Comparison of ENCODE assay signal across 8 mouse cellular contexts in genomic region chr10:81423476-81424245, GRCm38 (mm10). TPM values are rescaled to one million over a fixed set of nuclear protein-coding genes. Genes with fewer than 3 reads are reported as not detected.
DNase-seq lines count a peak whose midpoint lies in the region; ATAC-seq and TF ChIP-seq lines count a peak whose summit lies in the region.

No protein-coding gene starts in this region.

- peaks cover 12% of the 10 kb centered on the region; the same call in 1 of the 2 replicates for H3K4me1 ChIP-seq in lung, embryonic 14.5 days (ENCODE audit: insufficient read depth)
- H3K4me1 ChIP-seq in cerebellum, adult 2 months (ENCODE audit: control insufficient read depth, insufficient read depth, low read length): peaks cover 62% of the 10 kb centered on the region
- peaks cover 41% of the 10 kb centered on the region for H3K4me1 ChIP-seq in forebrain, embryonic 15.5 days
- H3K4me1 ChIP-seq in hindbrain, embryonic 16.5 days (ENCODE audit: control insufficient read depth, insufficient read depth, low read depth, low read length): peaks cover 34% of the 10 kb centered on the region
- peaks cover 73% of the 10 kb centered on the region for H3K4me1 ChIP-seq in limb, embryonic 15.5 days

- no peaks in the 10 kb centered on the region for H3K9me3 ChIP-seq in lung, embryonic 14.5 days (ENCODE audit: low read depth, low read length)
- H3K9me3 ChIP-seq in forebrain, embryonic 15.5 days: no peaks in the 10 kb centered on the region
- H3K9me3 ChIP-seq in hindbrain, embryonic 16.5 days (ENCODE audit: control insufficient read depth, low read length): no peaks in the 10 kb centered on the region; the same call in 1 of the 2 replicates
- no peaks in the 10 kb centered on the region for H3K9me3 ChIP-seq in limb, embryonic 15.5 days

- ATAC-seq in lung, embryonic 14.5 days (ENCODE audit: insufficient read depth): no peak
- no peak for ATAC-seq in forebrain, embryonic 15.5 days (replicated peaks)
- no peak for ATAC-seq in hindbrain, embryonic 16.5 days
- no peak for ATAC-seq in limb, embryonic 15.5 days (ENCODE audit: insufficient number of reproducible peaks, low FRiP score, low TSS enrichment, low read depth)
- no peak for ATAC-seq in granulocyte monocyte progenitor cell, adult 5-6 weeks (replicated peaks; ENCODE audit: poor library complexity, severe bottlenecking)

- peak overlapping the region; percentile 82 for H3K4me2 ChIP-seq in lung, embryonic 14.5 days
- H3K4me2 ChIP-seq in forebrain, embryonic 15.5 days (replicated peaks): 0 out of 2 replicates have a peak overlapping the region, but pooled peaks have one; percentile 63
- H3K4me2 ChIP-seq in hindbrain, embryonic 16.5 days (ENCODE audit: low read length): peak overlapping the region; percentile 57
- peak overlapping the region; percentile 75 for H3K4me2 ChIP-seq in limb, embryonic 15.5 days

- no peak for TF ChIP-seq POLR2A in cerebellum, adult 2 months (IDR thresholded peaks at IDR 0.05; ENCODE audit: borderline replicate concordance, insufficient read depth, low read length)

- no peak for DNase-seq in lung, embryonic 14.5 days
- no peak for DNase-seq in lung, postnatal 25 days (ENCODE audit: low spot score)
- no peak for DNase-seq in cerebellum, adult 2 months
- no peak for DNase-seq in embryo, embryonic 11 days

- peaks cover 23% of the 10 kb centered on the region for H3K36me3 ChIP-seq in lung, embryonic 14.5 days (ENCODE audit: insufficient read depth)
- H3K36me3 ChIP-seq in forebrain, embryonic 15.5 days: no peaks in the 10 kb centered on the region; the same call in 1 of the 2 replicates
- 0 out of 2 replicates have a peak, but pooled peaks cover 4% of the 10 kb centered on the region for H3K36me3 ChIP-seq in hindbrain, embryonic 16.5 days (ENCODE audit: control insufficient read depth, insufficient read depth, low read length)
- peaks cover 27% of the 10 kb centered on the region for H3K36me3 ChIP-seq in limb, embryonic 15.5 days

- H3K4me3 ChIP-seq in lung, embryonic 14.5 days (ENCODE audit: low read depth, low read length): no peak overlapping the region
- H3K4me3 ChIP-seq in cerebellum, adult 2 months (replicated peaks; ENCODE audit: insufficient read depth, low read depth, low read length): peak overlapping the region; percentile 79
- H3K4me3 ChIP-seq in forebrain, embryonic 15.5 days: no peak overlapping the region
- no peak overlapping the region for H3K4me3 ChIP-seq in hindbrain, embryonic 16.5 days (ENCODE audit: low read length)
- H3K4me3 ChIP-seq in limb, embryonic 15.5 days: peak overlapping the region; percentile 74

- WGBS in lung, embryonic 14.5 days: 58% methylated on average over 4 of the region's 4 CpGs
- 41% methylated on average over 4 of the region's 4 CpGs for WGBS in cerebellum, adult 2 months
- 73% methylated on average over 4 of the region's 4 CpGs for WGBS in forebrain, embryonic 15.5 days
- 74% methylated on average over 4 of the region's 4 CpGs for WGBS in hindbrain, embryonic 16.5 days
- 62% methylated on average over 4 of the region's 4 CpGs for WGBS in limb, embryonic 15.5 days

- no peak for TF ChIP-seq CTCF in lung, embryonic 14.5 days (IDR thresholded peaks at IDR 0.05; ENCODE audit: low read depth)
- no peak for TF ChIP-seq CTCF in cerebellum, adult 2 months (IDR thresholded peaks at IDR 0.05; ENCODE audit: borderline replicate concordance, insufficient read depth, low read depth, low read length)

- peak overlapping the region; percentile 83; the same call in 1 of the 2 replicates for H3K27ac ChIP-seq in lung, embryonic 14.5 days (ENCODE audit: low read depth)
- peak overlapping the region; percentile 89 for H3K27ac ChIP-seq in cerebellum, adult 2 months (ENCODE audit: insufficient read depth, low read length)
- peak overlapping the region; percentile 70 for H3K27ac ChIP-seq in forebrain, embryonic 15.5 days (replicated peaks)
- H3K27ac ChIP-seq in hindbrain, embryonic 16.5 days (ENCODE audit: low read depth, low read length): peak overlapping the region; percentile 37
- H3K27ac ChIP-seq in limb, embryonic 15.5 days: peak overlapping the region; percentile 84

- peak overlapping the region; percentile 47 for H3K9ac ChIP-seq in lung, embryonic 14.5 days
- H3K9ac ChIP-seq in forebrain, embryonic 15.5 days (replicated peaks): 0 out of 2 replicates have a peak overlapping the region, but pooled peaks have one; percentile 7
- 0 out of 2 replicates have a peak overlapping the region, but pooled peaks have one; percentile 44 for H3K9ac ChIP-seq in hindbrain, embryonic 16.5 days (ENCODE audit: low read depth, low read length)
- no peak overlapping the region for H3K9ac ChIP-seq in limb, embryonic 15.5 days

- H3K27me3 ChIP-seq in lung, embryonic 14.5 days (ENCODE audit: insufficient read depth, low read length): no peaks in the 10 kb centered on the region; the same call in 1 of the 2 replicates
- no peaks in the 10 kb centered on the region for H3K27me3 ChIP-seq in cerebellum, adult 2 months (ENCODE audit: control insufficient read depth, insufficient read depth, low read length)
- peaks cover 7% of the 10 kb centered on the region; the same call in 1 of the 2 replicates for H3K27me3 ChIP-seq in forebrain, embryonic 15.5 days
- peaks cover 12% of the 10 kb centered on the region for H3K27me3 ChIP-seq in hindbrain, embryonic 16.5 days (replicated peaks; ENCODE audit: control insufficient read depth, insufficient read depth, low read length)
- H3K27me3 ChIP-seq in limb, embryonic 15.5 days: no peaks in the 10 kb centered on the region

RNA-seq across cellular contexts. Expression of gene Smim24, which starts 30.8 kb away (rescaled TPM):
- polyA plus RNA-seq in lung, embryonic 14.5 days (2014; fragmentation: Nextera tagmentation; extraction: Ambion mirVana): 2.8 and 3.3 TPM in 2 replicates
- polyA plus RNA-seq in cerebellum, adult 2 months (2012; rRNA removed): 1.2 and 1.7 TPM in 2 replicates
- polyA plus RNA-seq in forebrain, embryonic 15.5 days (2015; fragmentation: Nextera tagmentation; extraction: Ambion mirVana): 1.2 and 1.8 TPM in 2 replicates
- polyA plus RNA-seq in hindbrain, embryonic 16.5 days (2015; fragmentation: Nextera tagmentation; extraction: Ambion mirVana): 1.6 and 2.3 TPM in 2 replicates
- 2.9 and 3.6 TPM in 2 replicates for polyA plus RNA-seq in limb, embryonic 15.5 days (2015; fragmentation: Nextera tagmentation; extraction: Ambion mirVana)
- 37.5 and 43.6 TPM in 2 replicates for total RNA-seq in granulocyte monocyte progenitor cell, adult 5-6 weeks (2014; fragmentation: Nextera tagmentation)
- total RNA-seq in granulocyte monocyte progenitor cell, adult 5-6 weeks (2017): 11.5 and 13.3 TPM in 2 replicates

RNA-seq across cellular contexts. Expression of gene Nfic, which starts 31.8 kb away (rescaled TPM):
- polyA plus RNA-seq in lung, embryonic 14.5 days (2014; fragmentation: Nextera tagmentation; extraction: Ambion mirVana): 86.0 and 86.5 TPM in 2 replicates
- 103 and 108 TPM in 2 replicates for polyA plus RNA-seq in cerebellum, adult 2 months (2012; rRNA removed)
- polyA plus RNA-seq in forebrain, embryonic 15.5 days (2015; fragmentation: Nextera tagmentation; extraction: Ambion mirVana): 24.2 and 29.4 TPM in 2 replicates
- polyA plus RNA-seq in hindbrain, embryonic 16.5 days (2015; fragmentation: Nextera tagmentation; extraction: Ambion mirVana): 24.5 and 34.5 TPM in 2 replicates
- polyA plus RNA-seq in limb, embryonic 15.5 days (2015; fragmentation: Nextera tagmentation; extraction: Ambion mirVana): 138 and 146 TPM in 2 replicates
- total RNA-seq in granulocyte monocyte progenitor cell, adult 5-6 weeks (2014; fragmentation: Nextera tagmentation): 39.6 and 41.7 TPM in 2 replicates
- 5.3 and 10.5 TPM in 2 replicates for total RNA-seq in granulocyte monocyte progenitor cell, adult 5-6 weeks (2017)

RNA-seq across cellular contexts. Expression of gene Gm48552, which starts 34.9 kb away (rescaled TPM):
- polyA plus RNA-seq in lung, embryonic 14.5 days (2014; fragmentation: Nextera tagmentation; extraction: Ambion mirVana): 1.3 and 1.4 TPM in 2 replicates
- polyA plus RNA-seq in cerebellum, adult 2 months (2012; rRNA removed): 10.7 and 13.8 TPM in 2 replicates
- polyA plus RNA-seq in forebrain, embryonic 15.5 days (2015; fragmentation: Nextera tagmentation; extraction: Ambion mirVana): 2.9 and 3.1 TPM in 2 replicates
- 1.5 and 2.2 TPM in 2 replicates for polyA plus RNA-seq in hindbrain, embryonic 16.5 days (2015; fragmentation: Nextera tagmentation; extraction: Ambion mirVana)
- polyA plus RNA-seq in limb, embryonic 15.5 days (2015; fragmentation: Nextera tagmentation; extraction: Ambion mirVana): 0.51 and 1.7 TPM in 2 replicates
- total RNA-seq in granulocyte monocyte progenitor cell, adult 5-6 weeks (2014; fragmentation: Nextera tagmentation): 2.2 TPM in 1 of 2 replicates, not detected in the other
- not detected in 2 replicates for total RNA-seq in granulocyte monocyte progenitor cell, adult 5-6 weeks (2017)

RNA-seq across cellular contexts. Expression of gene Gm48551, which starts 39.4 kb away (rescaled TPM):
- 2.8 and 3.8 TPM in 2 replicates for polyA plus RNA-seq in lung, embryonic 14.5 days (2014; fragmentation: Nextera tagmentation; extraction: Ambion mirVana)
- 10.2 and 10.8 TPM in 2 replicates for polyA plus RNA-seq in cerebellum, adult 2 months (2012; rRNA removed)
- polyA plus RNA-seq in forebrain, embryonic 15.5 days (2015; fragmentation: Nextera tagmentation; extraction: Ambion mirVana): 5.4 and 6.6 TPM in 2 replicates
- 7.9 and 9.4 TPM in 2 replicates for polyA plus RNA-seq in hindbrain, embryonic 16.5 days (2015; fragmentation: Nextera tagmentation; extraction: Ambion mirVana)
- 2.1 and 3.1 TPM in 2 replicates for polyA plus RNA-seq in limb, embryonic 15.5 days (2015; fragmentation: Nextera tagmentation; extraction: Ambion mirVana)
- total RNA-seq in granulocyte monocyte progenitor cell, adult 5-6 weeks (2014; fragmentation: Nextera tagmentation): 4.0 TPM in 1 of 2 replicates, not detected in the other
- 0.30 TPM in 1 of 2 replicates, not detected in the other for total RNA-seq in granulocyte monocyte progenitor cell, adult 5-6 weeks (2017)

RNA-seq across cellular contexts. Expression of gene Dohh, which starts 39.4 kb away (rescaled TPM):
- 57.5 and 67.0 TPM in 2 replicates for polyA plus RNA-seq in lung, embryonic 14.5 days (2014; fragmentation: Nextera tagmentation; extraction: Ambion mirVana)
- polyA plus RNA-seq in cerebellum, adult 2 months (2012; rRNA removed): 87.7 and 93.1 TPM in 2 replicates
- polyA plus RNA-seq in forebrain, embryonic 15.5 days (2015; fragmentation: Nextera tagmentation; extraction: Ambion mirVana): 88.2 and 89.0 TPM in 2 replicates
- 99.8 and 108 TPM in 2 replicates for polyA plus RNA-seq in hindbrain, embryonic 16.5 days (2015; fragmentation: Nextera tagmentation; extraction: Ambion mirVana)
- 79.8 and 88.7 TPM in 2 replicates for polyA plus RNA-seq in limb, embryonic 15.5 days (2015; fragmentation: Nextera tagmentation; extraction: Ambion mirVana)
- 12.2 and 34.9 TPM in 2 replicates for total RNA-seq in granulocyte monocyte progenitor cell, adult 5-6 weeks (2014; fragmentation: Nextera tagmentation)
- total RNA-seq in granulocyte monocyte progenitor cell, adult 5-6 weeks (2017): 41.8 and 46.2 TPM in 2 replicates

Comparison
In these comparisons a context has a peak if more than half of its experiments do, and no peak if none do; other contexts are left out.
1. H3K27ac ChIP-seq: peak in every context shown above with its lines; median percentile 89 in cerebellum, adult 2 months; 84 in limb, embryonic 15.5 days; 83 in lung, embryonic 14.5 days; 70 in forebrain, embryonic 15.5 days; 37 in hindbrain, embryonic 16.5 days.
2. H3K4me3 ChIP-seq: peak in cerebellum, adult 2 months (single experiment) and limb, embryonic 15.5 days (single experiment); none in lung, embryonic 14.5 days (single experiment), forebrain, embryonic 15.5 days (single experiment) and hindbrain, embryonic 16.5 days (single experiment).
3. Peak in every context shown above with its lines, with median percentiles within 50 percentile points of each other: H3K4me2 ChIP-seq.